Mouse (Mus musculus) left cerebral cortex, adult 11 months (tissue): Measurements from ENCODE around the gene Myb.

Experiments
- DNase-seq: peaks from one replicate; pipeline ENCODE4 v3.0.0; 2022; ENCODE audit warnings: low spot score

Gene Myb

DNA sequence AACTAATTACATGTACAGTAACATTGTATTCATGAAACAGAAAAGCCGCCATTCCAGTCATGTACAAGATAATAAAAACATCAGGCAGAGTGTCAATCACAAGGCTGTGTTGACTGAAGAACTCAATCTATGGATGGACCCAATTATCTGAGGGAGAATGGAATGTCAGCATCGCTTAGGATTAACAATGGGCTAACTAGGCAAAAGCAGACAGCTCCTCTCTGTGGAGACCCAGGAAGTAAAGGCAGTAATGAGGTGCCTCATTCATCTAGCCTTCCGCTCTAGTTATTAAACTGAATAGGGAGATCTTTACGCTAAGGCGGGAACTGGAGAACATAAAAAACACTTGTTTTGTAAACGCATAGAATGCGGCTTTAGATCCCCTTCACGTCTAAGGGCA, 78.3 kb downstream of the Myb start:
- DNase-seq: no peak

- DNase-seq: no peak
Measured at GRCm38 (mm10) chr10:21077151-21077719, 83.5 kb downstream of the Myb start.

DNA sequence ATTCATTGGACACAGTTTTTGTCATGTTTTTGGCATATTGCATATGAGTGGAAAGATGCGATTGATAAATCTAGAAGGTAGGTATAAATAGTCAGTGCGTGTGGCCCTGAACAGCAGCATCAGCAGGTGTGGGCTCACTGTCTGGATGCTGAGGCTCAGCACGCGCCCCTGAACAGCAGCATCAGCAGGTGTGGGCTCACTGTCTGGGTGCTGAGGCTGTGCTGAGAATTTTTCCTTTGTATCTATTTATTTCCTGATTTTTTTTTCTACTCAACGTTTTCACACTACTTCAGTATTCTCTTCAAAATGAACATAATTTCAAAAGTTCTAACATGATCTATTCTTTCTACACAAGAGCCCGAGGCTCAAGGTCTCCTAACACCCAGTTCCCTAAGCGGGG, 84.1 kb downstream of the Myb start:
- no peak for DNase-seq

DNA sequence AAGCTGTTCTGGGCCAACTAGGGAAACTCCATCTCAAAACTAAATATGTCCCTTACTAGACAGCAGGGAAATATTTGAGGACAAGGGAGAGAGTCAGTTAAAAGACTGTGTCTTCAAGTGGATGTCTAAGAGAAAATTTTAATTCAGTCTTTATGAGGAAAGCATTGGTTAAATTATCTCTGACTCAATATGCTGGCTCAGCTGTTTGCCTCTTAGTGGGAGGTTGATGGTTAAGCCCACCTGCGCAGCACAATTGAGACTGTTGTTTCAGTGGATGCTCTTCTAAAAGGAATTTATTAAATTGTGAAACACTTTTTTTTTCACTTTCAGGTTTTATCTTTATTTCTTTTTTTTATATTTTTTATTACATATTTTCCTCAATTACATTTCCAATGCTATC, 84.6 kb downstream of the Myb start:
- no peak for DNase-seq
